Mouse (Mus musculus) embryonic facial prominence, embryonic 12.5 days (tissue): ENCODE results near the gene Ttc3. TPM values are rescaled to one million over a fixed set of nuclear protein-coding genes. Genes with fewer than 3 reads are reported as not detected.
A peak's percentile ranks its signal among the peaks of the same experiment; 100 is the strongest.
"Not testable (repeated sequence)": the region's sequence is repeated elsewhere in the genome, so short reads cannot be mapped to it uniquely, and the experiment has no call there.

Experiments
- ATAC-seq: fragments of 200-750 bp; cut with Nextera tagmentation; 2 replicates; pipeline ENCODE4 v1.8.0; 2017; ENCODE audit not compliant: insufficient number of reproducible peaks, insufficient read depth, low FRiP score, low TSS enrichment
- H3K27ac ChIP-seq: fragments of 300-500 bp; sonication (generic); 2 replicates; pipeline ENCODE4 v1.5.1; 2016; ENCODE audit warnings: mild to moderate bottlenecking
- H3K27me3 ChIP-seq: fragments of 300-500 bp; sonication (generic); 2 replicates; pipeline ENCODE4 v1.6.1; 2016; ENCODE audit warnings: mild to moderate bottlenecking, moderate library complexity
- H3K36me3 ChIP-seq: fragments of 300-500 bp; sonication (generic); 2 replicates; pipeline ENCODE4 v1.6.1; 2016; ENCODE audit warnings: mild to moderate bottlenecking
- H3K4me1 ChIP-seq: fragments of 300-500 bp; sonication (generic); 2 replicates; pipeline ENCODE4 v1.6.1; 2016
- H3K4me2 ChIP-seq: fragments of 300-500 bp; sonication (generic); replicated peaks from 2 replicates; pipeline ENCODE4 v1.6.1; 2016; ENCODE audit warnings: mild to moderate bottlenecking, moderate library complexity
- H3K4me3 ChIP-seq: fragments of 300-500 bp; sonication (generic); 2 replicates; pipeline ENCODE4 v1.5.1; 2016; ENCODE audit warnings: mild to moderate bottlenecking
- H3K9ac ChIP-seq: fragments of 300-500 bp; sonication (generic); 2 replicates; pipeline ENCODE4 v1.6.1; 2016; ENCODE audit warnings: mild to moderate bottlenecking, moderate library complexity
- H3K9me3 ChIP-seq: fragments of 300-500 bp; sonication (generic); 2 replicates; pipeline ENCODE4 v1.6.1; 2016; ENCODE audit warnings: mild to moderate bottlenecking, moderate library complexity
- WGBS: fragments of 180-500 bp; shearing (Covaris S2); methylation state at CpG from one replicate; pipeline ENCODE4 v1.1.7; 2016; 5-methylcytosine and 5-hydroxymethylcytosine counted together
- polyA plus RNA-seq: library from polyadenylated mRNA; unstranded; fragments of >200 nt; fragmentation: Nextera tagmentation; extraction: Ambion mirVana; gene quantifications from 2 replicates; pipeline ENCODE4 v1.2.1, GENCODE M21; 2016

Gene Ttc3
- polyA plus RNA-seq, 1 experiment from 2014 or later = 377 TPM

GRCm38 (mm10) chr16:94472515-94472951 lies 102.1 kb downstream of the Ttc3 start:
- H3K27ac ChIP-seq = peak overlapping the region; percentile 66
- H3K4me3 ChIP-seq = no peak overlapping the region
- H3K9me3 ChIP-seq = no peaks in the 10 kb centered on the region
- H3K4me1 ChIP-seq = no peaks in the 10 kb centered on the region
- peaks cover 50% of the 10 kb centered on the region for H3K36me3 ChIP-seq
- ATAC-seq = no peak
- H3K4me2 ChIP-seq = no peak overlapping the region
- WGBS = 61% methylated on average over 8 of the region's 8 CpGs
- H3K9ac ChIP-seq = no peak overlapping the region
- no peaks in the 10 kb centered on the region for H3K27me3 ChIP-seq

- H3K4me1 ChIP-seq = no peaks in the 10 kb centered on the region
- peaks cover 46% of the 10 kb centered on the region for H3K36me3 ChIP-seq
- no peak overlapping the region for H3K9ac ChIP-seq
- ATAC-seq = no peak
- H3K4me2 ChIP-seq = no peak overlapping the region
- no peaks in the 10 kb centered on the region for H3K9me3 ChIP-seq
- no peak overlapping the region for H3K4me3 ChIP-seq
- H3K27ac ChIP-seq = peak overlapping the region; percentile 66
- no peaks in the 10 kb centered on the region for H3K27me3 ChIP-seq
- 86% methylated on average over 11 of the region's 11 CpGs for WGBS
Measured at GRCm38 (mm10) chr16:94473086-94473822, 102.8 kb downstream of the Ttc3 start.

- 77% methylated on average over 11 of the region's 11 CpGs for WGBS
Measured at GRCm38 (mm10) chr16:94484752-94485535, 114.5 kb downstream of the Ttc3 start.

GRCm38 (mm10) chr16:94487341-94487740 lies 116.9 kb downstream of the Ttc3 start:
- Histone ChIP-seq H3K27ac (no peak overlapping the region), H3K9ac (no peak overlapping the region), H3K27me3 (no peaks in the 10 kb centered on the region), H3K4me3 (no peak overlapping the region), H3K4me1 (no peaks in the 10 kb centered on the region), H3K4me2 (no peak overlapping the region), H3K9me3 (no peaks in the 10 kb centered on the region), H3K36me3 (no peaks in the 10 kb centered on the region)
- no peak for ATAC-seq
- 82% methylated on average over 5 of the region's 5 CpGs for WGBS

More at GRCm38 (mm10) chr16:94484752-94485535, 114.5 kb downstream of the Ttc3 start:
- no peak for ATAC-seq
- H3K27ac ChIP-seq = no peak overlapping the region
- no peaks in the 10 kb centered on the region for H3K36me3 ChIP-seq
- no peak overlapping the region for H3K9ac ChIP-seq
- no peak overlapping the region for H3K4me3 ChIP-seq
- no peaks in the 10 kb centered on the region for H3K4me1 ChIP-seq
- H3K27me3 ChIP-seq = no peaks in the 10 kb centered on the region
- no peaks in the 10 kb centered on the region for H3K9me3 ChIP-seq
- no peak overlapping the region for H3K4me2 ChIP-seq

GRCm38 (mm10) chr16:94489326-94489725 lies 118.9 kb downstream of the Ttc3 start:
- H3K36me3 ChIP-seq = no peaks in the 10 kb centered on the region
- H3K9me3 ChIP-seq = no peaks in the 10 kb centered on the region
- H3K27me3 ChIP-seq = no peaks in the 10 kb centered on the region
- 92% methylated on average over 5 of the region's 5 CpGs for WGBS
- H3K4me1 ChIP-seq = no peaks in the 10 kb centered on the region
- no peak overlapping the region for H3K4me3 ChIP-seq
- H3K27ac ChIP-seq = no peak overlapping the region
- ATAC-seq = no peak
- no peak overlapping the region for H3K9ac ChIP-seq
- H3K4me2 ChIP-seq = no peak overlapping the region

- H3K4me2 ChIP-seq, H3K4me1 ChIP-seq, ATAC-seq, H3K27me3 ChIP-seq, H3K9me3 ChIP-seq, H3K27ac ChIP-seq, H3K9ac ChIP-seq, H3K4me3 ChIP-seq: not testable (repeated sequence)
- H3K36me3 ChIP-seq = peaks cover 56% of the 10 kb centered on the region
- WGBS = 95% methylated on average over 7 of the region's 7 CpGs
Measured at GRCm38 (mm10) chr16:94497176-94497575, 126.8 kb downstream of the Ttc3 start.

GRCm38 (mm10) chr16:94497911-94498310 lies 127.5 kb downstream of the Ttc3 start:
- no peak overlapping the region for H3K9ac ChIP-seq
- H3K27me3 ChIP-seq = no peaks in the 10 kb centered on the region
- no peaks in the 10 kb centered on the region for H3K9me3 ChIP-seq
- ATAC-seq = no peak
- H3K4me3 ChIP-seq = no peak overlapping the region
- peaks cover 62% of the 10 kb centered on the region for H3K36me3 ChIP-seq
- H3K4me2 ChIP-seq = no peak overlapping the region
- WGBS = 85% methylated on average over 5 of the region's 5 CpGs
- no peaks in the 10 kb centered on the region for H3K4me1 ChIP-seq
- no peak overlapping the region for H3K27ac ChIP-seq

- H3K4me3 ChIP-seq = no peak overlapping the region
- H3K4me1 ChIP-seq = no peaks in the 10 kb centered on the region
- H3K27ac ChIP-seq = no peak overlapping the region
- no peak for ATAC-seq
- no peaks in the 10 kb centered on the region for H3K9me3 ChIP-seq
- no peak overlapping the region for H3K4me2 ChIP-seq
- H3K9ac ChIP-seq = no peak overlapping the region
- peaks cover 73% of the 10 kb centered on the region for H3K36me3 ChIP-seq
- 95% methylated on average over 5 of the region's 5 CpGs for WGBS
- H3K27me3 ChIP-seq = no peaks in the 10 kb centered on the region
Measured at GRCm38 (mm10) chr16:94504192-94504591, 133.8 kb downstream of the Ttc3 start.

GRCm38 (mm10) chr16:94507071-94507470 lies 136.7 kb downstream of the Ttc3 start:
- Histone ChIP-seq H3K9me3 (no peaks in the 10 kb centered on the region), H3K27me3 (no peaks in the 10 kb centered on the region), H3K4me2 (no peak overlapping the region), H3K27ac (no peak overlapping the region), H3K4me3 (no peak overlapping the region), H3K36me3 (peaks cover 69% of the 10 kb centered on the region), H3K9ac (no peak overlapping the region), H3K4me1 (no peaks in the 10 kb centered on the region)
- ATAC-seq = no peak
- WGBS = 93% methylated on average over 2 of the region's 2 CpGs

GRCm38 (mm10) chr16:94508769-94509168 lies 138.4 kb downstream of the Ttc3 start:
- Histone ChIP-seq H3K4me1 (no peaks in the 10 kb centered on the region), H3K27me3 (no peaks in the 10 kb centered on the region), H3K9ac (no peak overlapping the region), H3K27ac (no peak overlapping the region), H3K4me2 (no peak overlapping the region), H3K4me3 (no peak overlapping the region), H3K9me3 (no peaks in the 10 kb centered on the region), H3K36me3 (peaks cover 55% of the 10 kb centered on the region)
- WGBS = 91% methylated on average over 8 of the region's 8 CpGs
- ATAC-seq = no peak

GRCm38 (mm10) chr16:94509983-94510382 lies 139.6 kb downstream of the Ttc3 start:
- no peak for ATAC-seq
- 82% methylated on average over 2 of the region's 2 CpGs for WGBS
- H3K9ac ChIP-seq = no peak overlapping the region
- H3K27me3 ChIP-seq = no peaks in the 10 kb centered on the region
- no peak overlapping the region for H3K4me3 ChIP-seq
- no peak overlapping the region for H3K27ac ChIP-seq
- peaks cover 43% of the 10 kb centered on the region for H3K36me3 ChIP-seq
- no peaks in the 10 kb centered on the region for H3K9me3 ChIP-seq
- H3K4me2 ChIP-seq = no peak overlapping the region
- no peaks in the 10 kb centered on the region for H3K4me1 ChIP-seq

- peaks cover 5% of the 10 kb centered on the region; the same call in 1 of the 2 replicates for H3K4me1 ChIP-seq
- H3K9me3 ChIP-seq = no peaks in the 10 kb centered on the region
- no peak overlapping the region for H3K4me2 ChIP-seq
- no peak for ATAC-seq
- H3K9ac ChIP-seq = no peak overlapping the region
- no peaks in the 10 kb centered on the region for H3K27me3 ChIP-seq
- no peak overlapping the region for H3K27ac ChIP-seq
- H3K4me3 ChIP-seq = no peak overlapping the region
- 93% methylated on average over 2 of the region's 2 CpGs for WGBS
- no peaks in the 10 kb centered on the region for H3K36me3 ChIP-seq
Measured at GRCm38 (mm10) chr16:94517606-94518005, 147.2 kb downstream of the Ttc3 start.
